Mouse (Mus musculus): ENCODE results near the gene Zfp975.
A peak's percentile ranks its signal among the peaks of the same experiment; 100 is the strongest.
"Not testable (repeated sequence)": the region's sequence is repeated elsewhere in the genome, so short reads cannot be mapped to it uniquely, and the experiment has no call there.

The Zfp975 gene

GRCm38 (mm10) chr7:42692362-42693158, at the start of gene Zfp975:
Gene Zfp975 (minus strand): TSS chr7:42692742.
- DNase-seq: peak; percentile 88 to 90

- no peak for DNase-seq
These were observed 46.1 kb upstream of the Zfp975 start for GRCm38 (mm10) chr7:42738536-42739210.

GRCm38 (mm10) chr7:42726917-42727316, 34.4 kb upstream of the Zfp975 start, which contains the start of gene Gm17067:
Gene Gm17067 (minus strand): TSS chr7:42727017.
- DNase-seq: not testable (repeated sequence)

GRCm38 (mm10) chr7:42693251-42693650, 709 bp upstream of the Zfp975 start:
- peak in 1 of 2 experiments; percentile 4 for DNase-seq

- DNase-seq: not testable (repeated sequence)
These were observed 12.5 kb downstream of the Zfp975 start for GRCm38 (mm10) chr7:42680081-42680480.

- DNase-seq: not testable (repeated sequence)
These were observed 12.9 kb downstream of the Zfp975 start for GRCm38 (mm10) chr7:42679646-42680045.

- DNase-seq: not testable (repeated sequence)
These were observed 32.4 kb downstream of the Zfp975 start for GRCm38 (mm10) chr7:42660140-42660539.

GRCm38 (mm10) chr7:42655211-42655610, 37.3 kb downstream of the Zfp975 start:
- DNase-seq: not testable (repeated sequence)

- DNase-seq: not testable (repeated sequence)
These were observed 49.4 kb downstream of the Zfp975 start for GRCm38 (mm10) chr7:42643120-42643620.

GRCm38 (mm10) chr7:42642152-42643115, 50.1 kb downstream of the Zfp975 start, which contains the start of gene Zfp976:
Gene Zfp976 (minus strand): TSS chr7:42642588.
- peak; percentile 81 to 82 for DNase-seq

GRCm38 (mm10) chr7:42631031-42631430, 61.5 kb downstream of the Zfp975 start:
- DNase-seq: not testable (repeated sequence)

Data from kidney, postnatal 36 days (tissue).